Comparison of ENCODE assay signal across 12 mouse cellular contexts in the genomic region with DNA sequence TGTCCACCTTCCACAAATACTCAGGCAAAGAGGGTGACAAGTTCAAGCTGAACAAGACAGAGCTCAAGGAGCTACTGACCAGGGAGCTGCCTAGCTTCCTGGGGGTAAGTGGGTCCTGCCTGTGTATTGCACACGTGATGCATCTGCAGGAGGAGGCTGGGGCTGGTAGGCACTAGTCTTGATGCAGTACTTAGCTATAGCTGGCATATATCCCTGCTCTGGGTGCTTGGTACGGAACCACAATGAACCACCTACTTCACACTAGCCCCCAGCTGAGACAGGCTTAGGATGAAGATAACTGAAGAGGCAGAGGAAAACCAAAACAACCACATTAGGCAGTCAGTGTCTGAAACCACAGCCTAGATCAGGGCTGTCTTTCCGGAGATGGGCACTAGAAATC. TPM values are rescaled to one million over a fixed set of nuclear protein-coding genes. Genes with fewer than 3 reads are reported as not detected.
DNase-seq lines count a peak whose midpoint lies in the region; ATAC-seq and TF ChIP-seq lines count a peak whose summit lies in the region.
"Had no signal": no experiment of that assay in that cellular context is flagged by ENCODE, and none has a peak within 500 bp of the region (broad histone marks: within the 10 kb centered on the region; RNA-seq: fewer than 3 reads in every experiment).

No protein-coding gene starts in this region.

- no peak for TF ChIP-seq POLR2A in limb, embryonic 14.5 days (IDR thresholded peaks at IDR 0.05; ENCODE audit: borderline replicate concordance, extremely low read depth, insufficient read depth, insufficient read length)

- H3K9me3 ChIP-seq in limb, embryonic 14.5 days (ENCODE audit: control insufficient read depth, low read length): no peaks in the 10 kb centered on the region

- ATAC-seq in common myeloid progenitor, adult 5-6 weeks (replicated peaks; ENCODE audit: low read depth, poor library complexity, severe bottlenecking): peak; percentile 40
- no peak for ATAC-seq in limb, embryonic 14.5 days (ENCODE audit: low FRiP score, low read depth)

- DNase-seq in heart, adult 11 months: peak; percentile 88
- DNase-seq in heart, postnatal 4 days: no peak
- DNase-seq in 3T3-L1 (ENCODE audit: low read depth, low spot score) (peak; percentile 69), adipocyte (ENCODE audit: low spot score) (no peak)
- no peak for DNase-seq in limb, embryonic 14.5 days (ENCODE audit: low spot score)
- no peak for DNase-seq in left cerebral cortex, postnatal 4 days
- DNase-seq in gastrocnemius, postnatal 4 days (ENCODE audit: low spot score in 2 of 2): no peak
- DNase-seq: cerebellum, adult 8-10 months had no signal

- H3K4me1 ChIP-seq in limb, embryonic 14.5 days (ENCODE audit: control insufficient read depth, insufficient read depth, low read length): peaks cover 39% of the 10 kb centered on the region

- no peaks in the 10 kb centered on the region for H3K27me3 ChIP-seq in limb, embryonic 14.5 days (ENCODE audit: control insufficient read depth, insufficient read depth, low read length)

- no peak overlapping the region for H3K9ac ChIP-seq in limb, embryonic 14.5 days (ENCODE audit: low read depth, low read length, severe bottlenecking)

- peak overlapping the region; percentile 84 for H3K27ac ChIP-seq in limb, embryonic 14.5 days (replicated peaks; ENCODE audit: low read depth, low read length)

- no peaks in the 10 kb centered on the region for H3K36me3 ChIP-seq in limb, embryonic 14.5 days (ENCODE audit: control insufficient read depth, insufficient read depth, low read length)

- WGBS in limb, embryonic 14.5 days: 71% methylated on average over 3 of the region's 3 CpGs

- H3K4me2 ChIP-seq in limb, embryonic 14.5 days (replicated peaks; ENCODE audit: low read depth, low read length, severe bottlenecking): no peak overlapping the region
- H3K4me2 ChIP-seq: midbrain, embryonic 11.5 days had no signal

- intact Hi-C loops in left cerebral cortex, postnatal 4 days (cut with DNase I): no loop called here

- H3K4me3 ChIP-seq in limb, embryonic 14.5 days (replicated peaks; ENCODE audit: low read length): no peak overlapping the region

RNA-seq across cellular contexts. Expression of a gene that starts 1.5 kb away (rescaled TPM):
- 1 to 10 TPM; 7.6 to 9.5 TPM for total RNA-seq in heart, postnatal 4 days (2021)
- total RNA-seq in common myeloid progenitor, adult 5-6 weeks (2017): 15.1 and 35.7 TPM in 2 replicates
- 18.0 and 26.2 TPM in 2 replicates for polyA plus RNA-seq in limb, embryonic 14.5 days (2012; rRNA removed)
- 17.9 and 18.0 TPM in 2 replicates for polyA plus RNA-seq in limb, embryonic 14.5 days (2014; fragmentation: Nextera tagmentation; extraction: Ambion mirVana)
- total RNA-seq in left cerebral cortex, postnatal 4 days (2021): 1 to 10 TPM; 3.3 to 6.2 TPM
- 10 to 100 TPM; 15.7 to 17.2 TPM for total RNA-seq in gastrocnemius, postnatal 4 days (2021)

RNA-seq across cellular contexts. Expression of a gene that starts 3.3 kb away (rescaled TPM):
- total RNA-seq in heart, postnatal 4 days (2021): not detected
- total RNA-seq in common myeloid progenitor, adult 5-6 weeks (2017): not detected in 2 replicates
- polyA plus RNA-seq in limb, embryonic 14.5 days (2012; rRNA removed): not detected in 2 replicates
- polyA plus RNA-seq in limb, embryonic 14.5 days (2014; fragmentation: Nextera tagmentation; extraction: Ambion mirVana): not detected in 2 replicates
- not detected for total RNA-seq in left cerebral cortex, postnatal 4 days (2021)
- not detected for total RNA-seq in gastrocnemius, postnatal 4 days (2021)
- total RNA-seq: left cerebral cortex, postnatal 14 days had no signal
- polyA plus RNA-seq: hindbrain, embryonic 16.5 days; midbrain, embryonic 11.5 days had no signal

RNA-seq across cellular contexts. Expression of a gene that starts 3.3 kb away (rescaled TPM):
- not detected for total RNA-seq in heart, postnatal 4 days (2021)
- not detected in 2 replicates for total RNA-seq in common myeloid progenitor, adult 5-6 weeks (2017)
- polyA plus RNA-seq in limb, embryonic 14.5 days (2012; rRNA removed): not detected in 2 replicates
- not detected in 2 replicates for polyA plus RNA-seq in limb, embryonic 14.5 days (2014; fragmentation: Nextera tagmentation; extraction: Ambion mirVana)
- not detected for total RNA-seq in left cerebral cortex, postnatal 4 days (2021)
- not detected for total RNA-seq in gastrocnemius, postnatal 4 days (2021)
- total RNA-seq: left cerebral cortex, postnatal 14 days had no signal
- polyA plus RNA-seq: midbrain, embryonic 11.5 days had no signal

RNA-seq across cellular contexts. Expression of a gene that starts 7.6 kb away (rescaled TPM):
- 10 to 100 TPM; 72.1 to 75.9 TPM for total RNA-seq in heart, postnatal 4 days (2021)
- total RNA-seq in common myeloid progenitor, adult 5-6 weeks (2017): 8.0 and 14.7 TPM in 2 replicates
- 92.4 and 108 TPM in 2 replicates for polyA plus RNA-seq in limb, embryonic 14.5 days (2012; rRNA removed)
- polyA plus RNA-seq in limb, embryonic 14.5 days (2014; fragmentation: Nextera tagmentation; extraction: Ambion mirVana): 203 and 233 TPM in 2 replicates
- 10 to 100 TPM; 13.1 to 20.7 TPM for total RNA-seq in left cerebral cortex, postnatal 4 days (2021)
- 100 to 1,000 TPM; 140 to 154 TPM for total RNA-seq in gastrocnemius, postnatal 4 days (2021)

RNA-seq across cellular contexts. Expression of a gene that starts 15.0 kb away (rescaled TPM):
- not detected for total RNA-seq in heart, postnatal 4 days (2021)
- not detected in 2 replicates for total RNA-seq in common myeloid progenitor, adult 5-6 weeks (2017)
- polyA plus RNA-seq in limb, embryonic 14.5 days (2012; rRNA removed): not detected in 2 replicates
- not detected in 2 replicates for polyA plus RNA-seq in limb, embryonic 14.5 days (2014; fragmentation: Nextera tagmentation; extraction: Ambion mirVana)
- total RNA-seq in left cerebral cortex, postnatal 4 days (2021): not detected
- not detected for total RNA-seq in gastrocnemius, postnatal 4 days (2021)
- total RNA-seq: left cerebral cortex, postnatal 14 days had no signal
- polyA plus RNA-seq: hindbrain, embryonic 16.5 days; midbrain, embryonic 11.5 days had no signal

Comparison
In these comparisons a context has a peak if more than half of its experiments do, and no peak if none do; other contexts are left out.
1. DNase-seq: peak in heart, adult 11 months (single experiment) and 3T3-L1 (single experiment); none in heart, postnatal 4 days (single experiment), limb, embryonic 14.5 days (single experiment), left cerebral cortex, postnatal 4 days (single experiment), adipocyte (single experiment) and gastrocnemius, postnatal 4 days (0 of 2).